Mouse (Mus musculus) embryo, embryonic 11.5 days (tissue): Measurements from ENCODE around the gene Rybp.

Experiments used
- DNase-seq: peaks from one replicate; pipeline ENCODE4 v3.0.0-alpha.2; 2012; ENCODE audit warnings: low read depth, low spot score

The Rybp gene

GRCm38 (mm10) chr6:100188883-100189743 lies 98.2 kb downstream of the Rybp start:
- no peak for DNase-seq

GRCm38 (mm10) chr6:100187821-100188220 lies 99.5 kb downstream of the Rybp start:
- DNase-seq, result no peak

GRCm38 (mm10) chr6:100186789-100187188 lies 100.5 kb downstream of the Rybp start:
- no peak for DNase-seq

GRCm38 (mm10) chr6:100185524-100185923 lies 101.8 kb downstream of the Rybp start:
- no peak for DNase-seq

- DNase-seq, result no peak
Measured at GRCm38 (mm10) chr6:100183344-100183743, 103.9 kb downstream of the Rybp start.

GRCm38 (mm10) chr6:100180883-100181262 lies 106.4 kb downstream of the Rybp start:
- no peak for DNase-seq

GRCm38 (mm10) chr6:100180213-100180882 lies 106.9 kb downstream of the Rybp start:
- DNase-seq, result no peak

GRCm38 (mm10) chr6:100178830-100179229 lies 108.5 kb downstream of the Rybp start:
- DNase-seq, result no peak
